Mouse (Mus musculus) liver, embryonic 13.5 days (tissue): ENCODE measurements around the gene Dnah14. TPM values are rescaled to one million over a fixed set of nuclear protein-coding genes. Genes with fewer than 3 reads are reported as not detected.
A peak's percentile ranks its signal among the peaks of the same experiment; 100 is the strongest.

Experiments used
- ATAC-seq: fragments of 200-750 bp; cut with Nextera tagmentation; 2 replicates; pipeline ENCODE4 v1.8.0; 2017; ENCODE audit warnings: low read depth, mild to moderate bottlenecking, moderate number of reproducible peaks, moderate library complexity
- DNase-seq: peaks from one replicate; pipeline ENCODE4 v3.0.0; 2022
- H3K27ac ChIP-seq: fragments of 300-500 bp; sonication (generic); 2 replicates; pipeline ENCODE4 v1.5.1; 2015; ENCODE audit warnings: moderate library complexity, mild to moderate bottlenecking, inconsistent platforms
- H3K27me3 ChIP-seq: fragments of 300-500 bp; sonication (generic); 2 replicates; pipeline ENCODE4 v1.6.1; 2015; ENCODE audit warnings: mild to moderate bottlenecking, inconsistent platforms
- H3K36me3 ChIP-seq: fragments of 300-500 bp; sonication (generic); 2 replicates; pipeline ENCODE4 v1.6.1; 2015; ENCODE audit warnings: mild to moderate bottlenecking, inconsistent platforms
- H3K4me1 ChIP-seq: fragments of 300-500 bp; sonication (generic); replicated peaks from 2 replicates; pipeline ENCODE4 v1.6.1; 2015; ENCODE audit warnings: inconsistent platforms
- H3K4me2 ChIP-seq: fragments of 300-500 bp; sonication (generic); 2 replicates; pipeline ENCODE4 v1.6.1; 2015; ENCODE audit warnings: inconsistent platforms, mild to moderate bottlenecking, moderate library complexity
- H3K4me3 ChIP-seq: fragments of 300-500 bp; sonication (generic); replicated peaks from 2 replicates; pipeline ENCODE4 v1.5.1; 2015; ENCODE audit warnings: mild to moderate bottlenecking, inconsistent platforms
- H3K9ac ChIP-seq: fragments of 300-500 bp; sonication (generic); 2 replicates; pipeline ENCODE4 v1.6.1; 2015; ENCODE audit warnings: mild to moderate bottlenecking, inconsistent platforms
- H3K9me3 ChIP-seq: fragments of 300-500 bp; sonication (generic); replicated peaks from 2 replicates; pipeline ENCODE4 v1.6.1; 2016; ENCODE audit warnings: inconsistent platforms
- WGBS: fragments of 180-500 bp; shearing (Covaris S2); methylation state at CpG from one replicate; pipeline ENCODE4 v1.1.7; 2015; ENCODE audit not compliant: insufficient replicate concordance; 5-methylcytosine and 5-hydroxymethylcytosine counted together
- polyA plus RNA-seq: library from polyadenylated mRNA; unstranded; fragments of >200 nt; fragmentation: Nextera tagmentation; extraction: Ambion mirVana; gene quantifications from 2 replicates; pipeline ENCODE4 v1.2.1, GENCODE M21; 2015

The Dnah14 gene
- 3.0 and 3.4 TPM in 2 replicates for polyA plus RNA-seq

DNA sequence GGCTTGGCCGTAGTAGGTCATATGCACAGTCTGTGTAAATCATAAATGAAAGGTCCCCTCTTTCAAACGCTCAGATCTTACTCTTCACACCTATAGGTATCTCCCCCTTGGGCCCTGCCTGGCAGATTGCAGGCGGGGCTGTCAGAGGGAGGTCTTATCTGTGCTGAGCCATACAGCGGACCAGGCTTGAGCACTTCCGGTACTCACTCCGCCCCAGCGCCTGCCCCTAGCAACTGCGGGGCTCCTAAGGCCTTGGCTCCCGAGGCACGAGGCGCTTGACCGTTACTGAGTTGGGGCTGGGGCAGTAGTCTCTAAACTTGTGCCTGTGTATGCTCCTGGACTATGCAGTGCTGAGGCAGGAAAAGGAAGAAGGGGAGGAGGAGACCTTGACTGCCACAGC, at the start of gene Dnah14:
Gene Dnah14, plus strand, starts transcription at position 238 of the 400 bp plus-strand sequence.
- H3K27ac ChIP-seq: no peak within 1 kb of the TSS
- H3K4me1 ChIP-seq: no peaks in the 10 kb centered on the region
- no peak for DNase-seq
- ATAC-seq: no peak
- H3K9me3 ChIP-seq: no peaks in the 10 kb centered on the region
- H3K4me2 ChIP-seq: no peak within 1 kb of the TSS
- no peak within 1 kb of the TSS for H3K9ac ChIP-seq
- H3K36me3 ChIP-seq: no peaks in the 10 kb centered on the region
- H3K27me3 ChIP-seq: no peaks in the 10 kb centered on the region
- H3K4me3 ChIP-seq: no peak within 1 kb of the TSS
- WGBS: 28% methylated on average over 12 of the region's 12 CpGs

DNA sequence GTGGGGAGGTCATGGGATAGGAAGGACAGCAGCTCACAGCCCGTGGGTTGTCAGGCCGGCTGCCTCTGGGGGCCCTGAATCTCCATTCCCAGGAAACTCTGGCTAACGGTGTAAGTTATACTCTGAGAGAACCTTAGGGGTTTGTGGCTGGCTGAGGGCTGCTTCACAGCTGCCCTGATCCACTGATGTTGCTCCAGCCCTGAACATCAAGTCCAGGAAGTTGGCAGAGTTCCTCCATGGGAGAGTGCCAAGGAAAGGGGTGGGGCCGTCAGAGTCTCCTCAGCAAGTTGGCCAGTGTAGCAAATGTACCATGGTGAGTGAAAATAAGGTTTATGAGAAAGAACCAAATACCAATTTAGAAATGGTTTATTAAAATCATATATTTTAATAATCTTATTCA, 47.0 kb upstream of the Dnah14 start:
- no peak overlapping the region for H3K27ac ChIP-seq
- no peak overlapping the region for H3K9ac ChIP-seq
- no peaks in the 10 kb centered on the region for H3K36me3 ChIP-seq
- H3K9me3 ChIP-seq: no peaks in the 10 kb centered on the region
- WGBS: 55% methylated on average over 4 of the region's 4 CpGs
- H3K4me1 ChIP-seq: no peaks in the 10 kb centered on the region
- no peak for DNase-seq
- no peak for ATAC-seq
- H3K27me3 ChIP-seq: no peaks in the 10 kb centered on the region
- no peak overlapping the region for H3K4me2 ChIP-seq
- H3K4me3 ChIP-seq: no peak overlapping the region

DNA sequence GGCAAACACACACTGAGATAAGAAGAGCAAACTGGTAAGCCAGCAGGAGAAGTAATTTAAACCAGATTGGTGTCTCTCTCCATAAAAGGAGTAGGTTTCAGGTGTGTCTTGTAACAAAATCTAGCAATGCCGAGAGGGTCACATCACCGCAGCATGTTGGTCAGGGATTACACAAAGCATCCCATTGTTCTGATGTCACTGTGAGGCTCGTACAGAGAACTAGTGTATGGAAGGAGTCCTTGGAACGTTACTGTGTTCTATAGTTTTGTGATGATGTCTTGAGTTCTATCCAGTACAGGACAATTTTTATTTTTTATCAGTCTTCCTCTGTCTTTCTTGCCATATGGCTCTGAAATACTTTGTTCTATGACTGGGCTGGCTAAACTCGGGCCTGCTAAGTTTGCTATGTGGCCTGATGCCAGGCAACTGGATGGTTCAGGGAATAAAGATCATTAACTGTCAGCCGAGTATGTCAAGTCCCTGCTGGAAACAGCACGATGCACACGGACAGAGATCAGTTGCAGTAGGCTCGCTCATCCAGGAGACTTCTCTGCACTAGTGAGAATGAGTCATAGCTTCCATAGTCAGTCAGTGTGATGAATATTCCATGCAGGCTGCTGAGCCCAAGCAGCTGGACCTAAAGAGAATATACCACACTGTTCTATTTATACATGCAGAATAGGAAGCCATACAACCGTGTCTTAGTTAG, 41.0 kb upstream of the Dnah14 start:
- 55% methylated on average over 10 of the region's 10 CpGs for WGBS
- ATAC-seq: no peak

DNA sequence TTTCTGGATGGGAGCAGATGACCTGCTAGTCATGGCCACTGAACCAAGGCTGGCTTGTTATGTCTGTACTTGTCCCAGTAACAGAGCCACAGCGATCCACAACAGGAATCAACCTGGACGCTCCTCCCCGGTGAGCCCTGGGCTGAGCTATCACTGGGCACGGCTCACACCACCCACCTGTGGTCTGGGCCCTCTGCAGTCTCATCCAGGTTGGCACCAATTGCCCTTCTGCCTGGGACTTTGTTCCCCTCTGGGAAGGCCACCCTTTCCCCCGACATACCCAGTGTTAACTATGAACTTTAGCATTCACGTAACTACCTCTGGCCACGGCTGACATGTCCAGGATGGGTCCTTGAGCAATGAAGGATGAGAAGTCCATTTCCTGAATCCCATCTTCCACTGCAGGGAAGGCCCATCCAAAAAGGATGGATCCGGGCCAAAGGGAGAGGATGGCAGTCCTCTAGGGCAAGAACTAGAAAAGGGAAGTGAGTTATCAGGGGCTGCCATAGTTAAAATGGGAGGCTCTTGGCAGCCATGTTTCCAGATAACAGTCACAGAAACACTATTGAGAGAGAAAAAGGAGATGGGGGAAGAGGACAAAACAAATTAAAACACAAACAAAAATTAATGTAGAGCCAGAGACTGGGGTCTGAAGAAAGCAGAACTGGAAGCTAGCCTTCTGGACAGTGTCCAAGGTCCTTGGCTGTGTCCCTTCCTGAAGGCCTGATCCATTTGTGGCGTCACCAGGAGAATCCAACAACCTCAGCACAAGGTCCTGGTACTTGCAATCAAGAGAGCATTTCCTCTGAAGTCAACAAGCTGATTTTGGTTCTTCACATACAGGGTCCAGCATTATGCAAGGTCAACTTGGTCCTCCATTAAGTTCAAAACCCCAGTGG, 38.5 kb upstream of the Dnah14 start:
- no peak for ATAC-seq
- H3K27ac ChIP-seq: no peak overlapping the region
- WGBS: 71% methylated on average over 9 of the region's 9 CpGs

More for the DNA sequence above, 41.0 kb upstream of the Dnah14 start:
- Histone ChIP-seq H3K4me1 (no peaks in the 10 kb centered on the region), H3K27me3 (no peaks in the 10 kb centered on the region), H3K9ac (no peak overlapping the region), H3K4me3 (no peak overlapping the region), H3K4me2 (no peak overlapping the region), H3K36me3 (no peaks in the 10 kb centered on the region), H3K9me3 (no peaks in the 10 kb centered on the region), H3K27ac (no peak overlapping the region)
- no peak for DNase-seq

DNA sequence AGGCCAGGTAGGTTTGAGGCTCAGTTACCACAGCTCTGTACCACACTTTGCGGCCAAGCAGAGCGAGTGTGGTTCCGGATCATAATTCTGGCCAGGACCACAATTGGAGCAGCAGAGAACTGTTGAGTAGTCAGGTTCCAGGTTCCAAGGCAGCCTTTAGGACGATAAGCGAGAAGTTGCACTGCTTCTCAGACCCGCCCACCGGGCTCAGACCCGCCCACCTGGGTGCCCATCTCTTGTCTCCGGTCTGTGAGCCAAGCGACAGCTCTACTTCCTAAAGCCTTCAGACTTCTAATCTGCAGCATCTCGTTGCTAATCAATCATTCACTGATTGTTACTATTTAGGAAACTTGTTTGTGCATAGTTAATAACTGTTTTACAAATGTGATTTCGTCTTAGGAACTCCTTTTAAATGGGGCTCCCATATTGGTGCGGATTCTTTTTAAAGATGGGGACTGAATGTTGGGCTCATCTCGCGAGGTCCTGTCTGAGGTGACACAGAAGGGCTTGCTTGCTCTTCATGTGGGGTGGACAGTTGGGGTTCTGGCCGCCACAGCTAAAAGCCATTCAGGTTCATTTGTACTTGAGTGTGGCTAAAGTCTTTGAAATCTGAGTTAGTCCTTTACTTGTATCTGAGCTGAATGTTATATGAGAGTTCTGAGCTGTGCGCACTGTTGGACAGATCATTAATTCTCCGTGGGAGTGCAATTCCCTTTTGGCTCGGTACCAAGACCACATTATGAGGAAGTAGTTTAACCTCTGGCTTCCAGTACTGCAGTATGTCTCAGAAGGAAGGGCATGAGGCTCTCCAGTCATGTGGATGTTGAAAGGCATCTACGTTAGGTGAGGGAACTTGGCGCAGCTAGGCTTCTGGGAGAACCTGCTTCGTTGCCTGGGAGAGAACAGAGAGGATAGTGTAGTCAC, 36.3 kb upstream of the Dnah14 start:
- no peak overlapping the region for H3K4me3 ChIP-seq
- no peak overlapping the region for H3K27ac ChIP-seq
- no peaks in the 10 kb centered on the region for H3K4me1 ChIP-seq
- no peaks in the 10 kb centered on the region for H3K36me3 ChIP-seq
- H3K9me3 ChIP-seq: no peaks in the 10 kb centered on the region
- WGBS: 36% methylated on average over 22 of the region's 22 CpGs
- H3K27me3 ChIP-seq: peaks cover 7% of the 10 kb centered on the region
- H3K4me2 ChIP-seq: no peak overlapping the region
- H3K9ac ChIP-seq: no peak overlapping the region
- DNase-seq (no peak), ATAC-seq (no peak)

More for the DNA sequence above, 38.5 kb upstream of the Dnah14 start:
- Histone ChIP-seq H3K4me1 (no peaks in the 10 kb centered on the region), H3K4me2 (no peak overlapping the region), H3K9me3 (no peaks in the 10 kb centered on the region), H3K27me3 (no peaks in the 10 kb centered on the region), H3K9ac (no peak overlapping the region), H3K4me3 (no peak overlapping the region), H3K36me3 (no peaks in the 10 kb centered on the region)
- DNase-seq: no peak

DNA sequence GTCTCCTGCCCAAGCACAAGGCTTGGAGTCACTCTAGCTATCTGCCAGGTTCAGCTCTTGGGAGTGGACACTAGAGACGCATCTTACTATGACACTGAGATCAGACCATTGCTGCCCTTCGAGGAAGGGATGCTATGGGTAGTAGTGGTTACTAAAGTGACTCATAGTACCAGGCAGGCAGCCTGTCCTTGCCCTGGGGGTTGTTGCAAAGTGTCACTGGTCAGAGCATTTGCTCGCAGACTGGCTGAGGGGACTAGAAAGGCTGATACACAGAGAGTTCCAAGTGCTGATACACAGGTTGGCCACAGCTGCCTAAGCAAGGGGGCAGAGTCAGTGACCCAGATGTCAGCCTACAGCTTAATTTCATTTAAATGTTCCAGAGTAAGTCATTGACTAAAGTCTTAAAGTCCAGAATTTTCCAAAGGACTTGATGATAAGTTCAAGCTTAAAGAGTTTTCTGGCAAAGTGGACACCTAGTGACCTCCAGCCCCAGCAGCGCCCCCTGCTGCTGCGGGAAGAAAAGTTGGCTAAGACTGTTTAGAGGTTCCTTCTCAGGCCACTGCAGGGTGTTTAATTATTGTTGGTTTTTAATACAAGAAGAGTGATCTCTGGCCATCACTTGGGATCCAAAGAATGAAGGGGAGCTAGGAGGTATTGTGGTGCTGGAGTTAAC, 32.5 kb upstream of the Dnah14 start:
- H3K4me1 ChIP-seq: no peaks in the 10 kb centered on the region
- DNase-seq (no peak), ATAC-seq (no peak)
- H3K4me3 ChIP-seq: no peak overlapping the region
- no peaks in the 10 kb centered on the region for H3K9me3 ChIP-seq
- H3K4me2 ChIP-seq: no peak overlapping the region
- H3K9ac ChIP-seq: no peak overlapping the region
- 53% methylated on average over 5 of the region's 5 CpGs for WGBS
- no peaks in the 10 kb centered on the region for H3K36me3 ChIP-seq
- H3K27me3 ChIP-seq: peaks cover 7% of the 10 kb centered on the region
- H3K27ac ChIP-seq: no peak overlapping the region

DNA sequence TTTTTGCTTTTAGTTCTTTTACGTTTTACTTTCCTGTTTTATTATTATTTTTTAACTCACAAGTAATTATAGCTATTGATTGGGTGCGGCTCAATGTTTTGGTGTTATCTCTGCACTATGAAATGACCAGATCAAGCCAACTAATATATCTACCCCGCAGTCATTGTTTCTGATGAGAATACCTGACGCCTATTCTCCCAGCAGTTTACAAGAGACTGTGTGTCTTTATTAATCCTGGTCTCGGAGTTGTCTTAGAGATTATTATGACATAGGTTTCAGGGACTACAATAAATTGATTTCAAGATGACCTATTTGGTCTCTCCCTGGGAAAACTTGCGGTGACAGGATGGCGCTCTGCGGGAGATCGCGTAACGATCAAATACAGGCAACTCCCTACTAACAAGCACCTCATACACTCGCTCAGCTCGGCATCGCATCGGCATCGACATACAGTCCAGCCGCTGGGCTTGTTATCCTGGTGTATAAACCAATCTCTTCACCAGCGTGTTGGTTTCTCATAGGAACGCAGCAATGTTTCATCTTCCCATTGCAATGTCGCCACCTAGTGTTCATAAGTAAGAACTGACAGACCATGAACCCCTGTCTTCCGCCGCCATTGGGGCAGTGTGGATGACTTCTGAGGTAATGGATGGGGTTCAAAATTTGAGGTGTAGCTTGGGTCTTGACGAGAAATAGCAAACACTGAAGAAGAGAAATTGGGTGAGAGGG, 31.2 kb upstream of the Dnah14 start:
- 24% methylated on average over 23 of the region's 23 CpGs for whole genome bisulfite sequencing
- Histone ChIP-seq H3K27me3 (peaks cover 7% of the 10 kb centered on the region), H3K36me3 (no peaks in the 10 kb centered on the region), H3K4me2 (no peak overlapping the region), H3K27ac (no peak overlapping the region), H3K9me3 (no peaks in the 10 kb centered on the region), H3K4me1 (no peaks in the 10 kb centered on the region), H3K4me3 (no peak overlapping the region), H3K9ac (no peak overlapping the region)
- ATAC-seq (peak; percentile 29; the same call in 1 of the 2 replicates), DNase-seq (peak; percentile 27)

DNA sequence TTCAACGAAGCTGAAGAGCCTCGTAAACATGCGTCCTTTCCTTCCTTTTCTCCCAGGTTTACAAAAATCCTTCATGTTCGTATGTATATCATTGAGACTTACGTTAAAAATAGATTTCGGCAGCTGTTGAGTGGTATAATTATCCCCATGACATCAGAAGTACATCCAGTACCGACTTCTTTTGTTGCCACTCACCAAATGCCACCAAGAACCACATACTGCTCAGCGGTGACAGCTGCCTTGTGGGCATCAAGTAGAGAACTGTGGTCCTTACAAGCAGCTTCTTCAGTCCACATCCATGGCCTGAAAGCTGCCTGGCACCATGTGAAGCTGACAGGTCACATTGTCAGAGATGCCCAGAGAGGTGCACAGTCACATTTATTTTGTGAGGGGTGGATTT, 26.4 kb upstream of the Dnah14 start:
- Histone ChIP-seq H3K4me3 (no peak overlapping the region), H3K27me3 (no peaks in the 10 kb centered on the region), H3K9me3 (no peaks in the 10 kb centered on the region), H3K36me3 (no peaks in the 10 kb centered on the region), H3K4me2 (no peak overlapping the region), H3K9ac (no peak overlapping the region), H3K4me1 (no peaks in the 10 kb centered on the region), H3K27ac (no peak overlapping the region)
- WGBS: 73% methylated on average over 8 of the region's 8 CpGs
- ATAC-seq (no peak), DNase-seq (no peak)

DNA sequence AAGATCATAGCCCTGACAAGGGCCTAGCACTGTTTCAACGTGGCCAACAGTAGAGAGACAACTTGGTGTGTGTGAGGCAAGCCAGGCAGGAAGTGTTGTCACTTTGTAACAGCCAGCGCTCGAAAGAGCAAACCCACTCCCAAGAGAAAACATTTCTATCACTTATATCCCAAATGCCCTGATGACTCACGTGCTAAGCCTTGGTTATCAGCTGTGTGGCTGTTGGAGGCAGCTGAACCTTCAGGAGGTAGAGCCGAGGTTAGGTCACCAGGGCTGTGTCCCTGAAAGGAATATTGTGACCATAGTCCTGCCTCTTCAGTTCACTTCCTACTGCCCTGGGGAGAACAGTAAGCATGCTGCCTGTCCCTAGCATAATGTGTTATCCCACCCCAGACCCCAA, 25.5 kb upstream of the Dnah14 start:
- H3K4me3 ChIP-seq: no peak overlapping the region
- no peaks in the 10 kb centered on the region for H3K36me3 ChIP-seq
- DNase-seq (no peak), ATAC-seq (no peak)
- no peaks in the 10 kb centered on the region for H3K27me3 ChIP-seq
- no peak overlapping the region for H3K4me2 ChIP-seq
- H3K27ac ChIP-seq: no peak overlapping the region
- WGBS: 33% methylated on average over 5 of the region's 5 CpGs
- H3K4me1 ChIP-seq: no peaks in the 10 kb centered on the region
- H3K9me3 ChIP-seq: no peaks in the 10 kb centered on the region
- no peak overlapping the region for H3K9ac ChIP-seq
